8 mouse cellular contexts compared by ENCODE assay signal in genomic region chr12:44268728-44269302, GRCm38 (mm10). TPM values are rescaled to one million over a fixed set of nuclear protein-coding genes. Genes with fewer than 3 reads are reported as not detected.
DNase-seq lines count a peak whose midpoint lies in the region; ATAC-seq lines count a peak whose summit lies in the region.

No protein-coding gene starts in this region.

- peak overlapping the region; percentile 42 for H3K4me2 ChIP-seq in hindbrain, embryonic 11.5 days (replicated peaks; ENCODE audit: low read depth, low read length)

- no peaks in the 10 kb centered on the region for H3K36me3 ChIP-seq in hindbrain, embryonic 11.5 days (ENCODE audit: control insufficient read depth, insufficient read depth, low read length)

- H3K4me1 ChIP-seq in hindbrain, embryonic 11.5 days (replicated peaks; ENCODE audit: control insufficient read depth, insufficient read depth, low read length): no peaks in the 10 kb centered on the region

- ATAC-seq in frontal cortex, adult (ENCODE audit: low TSS enrichment): peak; percentile 94
- peak; percentile 100 for ATAC-seq in hindbrain, embryonic 11.5 days (ENCODE audit: low FRiP score)

- H3K9ac ChIP-seq in hindbrain, embryonic 11.5 days (ENCODE audit: low read depth, low read length): peak overlapping the region; percentile 57

- H3K27me3 ChIP-seq in hindbrain, embryonic 11.5 days (ENCODE audit: control insufficient read depth, insufficient read depth, low read length): no peaks in the 10 kb centered on the region

- DNase-seq in MEL-GATA-1-ER (ENCODE audit: extremely low read depth, low read depth): peak; percentile 87
- DNase-seq in cerebellum, adult 8-10 months: peak; percentile 99
- peak; percentile 100 for DNase-seq in hindbrain, embryonic 11.5 days (ENCODE audit: low spot score)
- DNase-seq in layer of hippocampus, postnatal 10 days (ENCODE audit: low spot score in 2 of 2): peak; percentile 99 to 100
- DNase-seq in lung, postnatal 10 days: peak; percentile 100
- DNase-seq in ovary, postnatal 36 days (ENCODE audit: low spot score): peak; percentile 100
- peak; percentile 99 for DNase-seq in thymus, postnatal 25 days

- H3K4me3 ChIP-seq in hindbrain, embryonic 11.5 days (ENCODE audit: low read depth, low read length): peak overlapping the region; percentile 64

- peak overlapping the region; percentile 90 for H3K27ac ChIP-seq in hindbrain, embryonic 11.5 days (ENCODE audit: low read depth, low read length)

- H3K9me3 ChIP-seq in hindbrain, embryonic 11.5 days (ENCODE audit: control insufficient read depth, low read length): no peaks in the 10 kb centered on the region

- 0% methylated on average over 37 of the region's 38 CpGs for WGBS in hindbrain, embryonic 11.5 days

RNA-seq across cellular contexts. Expression of gene Pnpla8, which starts 47.6 kb away (rescaled TPM):
- polyA plus RNA-seq in hindbrain, embryonic 11.5 days (2014; fragmentation: Nextera tagmentation; extraction: Ambion mirVana): 77.4 and 90.1 TPM in 2 replicates
- 100 to 1,000 TPM; 104 to 106 TPM for total RNA-seq in layer of hippocampus, postnatal 10 days (2021)

RNA-seq across cellular contexts. Expression of gene Dnajb9, which starts 58.7 kb away (rescaled TPM):
- polyA plus RNA-seq in hindbrain, embryonic 11.5 days (2014; fragmentation: Nextera tagmentation; extraction: Ambion mirVana): 37.1 and 38.7 TPM in 2 replicates
- total RNA-seq in layer of hippocampus, postnatal 10 days (2021): 10 to 100 TPM; 25.4 to 28.9 TPM

RNA-seq across cellular contexts. Expression of gene Nrcam, which starts 59.9 kb away (rescaled TPM):
- polyA plus RNA-seq in hindbrain, embryonic 11.5 days (2014; fragmentation: Nextera tagmentation; extraction: Ambion mirVana): 67.6 and 82.8 TPM in 2 replicates
- total RNA-seq in layer of hippocampus, postnatal 10 days (2021): 100 to 1,000 TPM; 447 to 457 TPM

Comparison
In these comparisons a context has a peak if more than half of its experiments do, and no peak if none do; other contexts are left out.
1. Peak in every context shown above with its lines: DNase-seq, ATAC-seq, H3K4me3 ChIP-seq and H3K27ac ChIP-seq.